Mouse (Mus musculus): ENCODE data around the gene Olfm1. TPM values are rescaled to one million over a fixed set of nuclear protein-coding genes. Genes with fewer than 3 reads are reported as not detected.

Gene Olfm1
- polyA plus RNA-seq, 1 experiment from 2014 or later = 5.1 TPM

GRCm38 (mm10) chr2:28207200-28207750 lies 14.5 kb downstream of the Olfm1 start:
- Histone ChIP-seq H3K36me3 (ENCODE audit: control insufficient read depth, insufficient read depth) (no peaks in the 10 kb centered on the region), H3K9me3 (replicated peaks; ENCODE audit: control insufficient read depth, low read length) (no peaks in the 10 kb centered on the region), H3K9ac (ENCODE audit: low read length) (no peak overlapping the region), H3K4me2 (ENCODE audit: low read depth, low read length) (no peak overlapping the region), H3K27me3 (ENCODE audit: control insufficient read depth, insufficient read depth, low read length) (peaks cover 31% of the 10 kb centered on the region), H3K4me3 (ENCODE audit: low read length) (no peak overlapping the region), H3K27ac (ENCODE audit: low read length) (no peak overlapping the region), H3K4me1 (ENCODE audit: control insufficient read depth, insufficient read depth, low read length) (peaks cover 6% of the 10 kb centered on the region; the same call in 1 of the 2 replicates)
- 82% methylated on average over 3 of the region's 3 CpGs for WGBS
- ATAC-seq (replicated peaks; ENCODE audit: extremely low read depth, insufficient read depth, low FRiP score) = no peak

DNA sequence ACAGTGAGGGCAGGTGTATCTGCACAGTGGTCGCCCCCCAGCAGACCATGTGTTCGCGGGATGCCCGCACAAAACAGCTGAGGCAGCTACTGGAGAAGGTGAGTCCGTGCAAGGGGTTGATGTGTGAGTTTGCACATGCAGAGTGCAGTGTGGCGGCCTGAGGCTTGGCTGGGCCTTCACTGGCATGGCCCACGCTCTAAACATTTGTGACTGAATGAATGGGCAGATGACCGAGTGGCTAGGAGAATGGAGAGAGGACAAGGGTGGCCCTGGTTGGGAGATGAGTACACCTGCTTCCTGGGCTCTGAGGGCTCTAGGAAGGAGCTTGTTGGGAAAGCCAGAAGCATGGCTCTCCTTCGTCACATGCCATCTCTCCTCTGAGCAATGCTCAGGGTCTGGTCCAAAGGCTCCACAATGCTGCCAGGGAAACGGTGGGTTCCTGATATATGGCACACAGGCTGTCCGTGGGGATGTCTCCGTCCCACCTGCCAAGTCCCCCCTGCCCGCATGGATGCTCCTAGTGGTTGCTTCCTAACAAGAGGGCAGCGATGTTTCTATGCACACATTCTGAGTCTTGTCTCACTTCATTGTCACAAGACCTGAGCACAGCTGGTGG lies 15.4 kb downstream of the Olfm1 start:
- Histone ChIP-seq H3K9me3 (replicated peaks; ENCODE audit: control insufficient read depth, low read length) (no peaks in the 10 kb centered on the region), H3K27me3 (ENCODE audit: control insufficient read depth, insufficient read depth, low read length) (peaks cover 26% of the 10 kb centered on the region), H3K9ac (ENCODE audit: low read length) (no peak overlapping the region), H3K4me3 (ENCODE audit: low read length) (no peak overlapping the region), H3K4me2 (ENCODE audit: low read depth, low read length) (no peak overlapping the region), H3K27ac (ENCODE audit: low read length) (no peak overlapping the region), H3K36me3 (ENCODE audit: control insufficient read depth, insufficient read depth) (no peaks in the 10 kb centered on the region), H3K4me1 (ENCODE audit: control insufficient read depth, insufficient read depth, low read length) (peaks cover 6% of the 10 kb centered on the region; the same call in 1 of the 2 replicates)
- ATAC-seq (replicated peaks; ENCODE audit: extremely low read depth, insufficient read depth, low FRiP score) = no peak
- 91% methylated on average over 14 of the region's 14 CpGs for WGBS

DNA sequence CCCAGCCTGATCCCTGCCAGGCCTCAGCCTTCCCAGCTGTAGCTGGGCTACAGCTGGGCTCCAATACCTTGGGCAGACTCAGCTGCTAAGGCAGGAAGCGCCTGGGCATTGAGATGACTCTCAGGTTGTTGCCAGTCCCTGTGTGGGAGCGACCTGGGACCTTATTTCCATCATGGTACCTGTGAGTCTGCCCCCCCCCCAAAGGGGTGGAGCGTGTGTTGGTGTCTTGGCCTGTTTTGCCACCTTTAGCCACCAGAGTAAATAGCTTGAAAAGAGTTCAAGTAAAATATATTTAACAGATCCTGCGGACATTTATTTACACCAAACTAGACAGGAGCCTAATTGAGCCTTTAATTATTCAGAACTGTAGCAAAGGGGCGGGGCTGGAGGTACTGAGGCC lies 16.4 kb downstream of the Olfm1 start:
- H3K27me3 ChIP-seq (ENCODE audit: control insufficient read depth, insufficient read depth, low read length) = peaks cover 23% of the 10 kb centered on the region
- no peaks in the 10 kb centered on the region for H3K36me3 ChIP-seq (ENCODE audit: control insufficient read depth, insufficient read depth)
- H3K27ac ChIP-seq (ENCODE audit: low read length) = no peak overlapping the region
- H3K4me1 ChIP-seq (ENCODE audit: control insufficient read depth, insufficient read depth, low read length) = peaks cover 6% of the 10 kb centered on the region; the same call in 1 of the 2 replicates
- no peak overlapping the region for H3K9ac ChIP-seq (ENCODE audit: low read length)
- H3K4me2 ChIP-seq (ENCODE audit: low read depth, low read length) = no peak overlapping the region
- no peak for ATAC-seq (replicated peaks; ENCODE audit: extremely low read depth, insufficient read depth, low FRiP score)
- H3K9me3 ChIP-seq (replicated peaks; ENCODE audit: control insufficient read depth, low read length) = no peaks in the 10 kb centered on the region
- 85% methylated on average over 5 of the region's 5 CpGs for WGBS
- H3K4me3 ChIP-seq (ENCODE audit: low read length) = no peak overlapping the region

- Histone ChIP-seq H3K9me3 (replicated peaks; ENCODE audit: control insufficient read depth, low read length) (no peaks in the 10 kb centered on the region), H3K4me3 (ENCODE audit: low read length) (no peak overlapping the region), H3K36me3 (ENCODE audit: control insufficient read depth, insufficient read depth) (no peaks in the 10 kb centered on the region), H3K27me3 (ENCODE audit: control insufficient read depth, insufficient read depth, low read length) (peaks cover 23% of the 10 kb centered on the region), H3K27ac (ENCODE audit: low read length) (no peak overlapping the region), H3K4me2 (ENCODE audit: low read depth, low read length) (no peak overlapping the region), H3K9ac (ENCODE audit: low read length) (no peak overlapping the region), H3K4me1 (ENCODE audit: control insufficient read depth, insufficient read depth, low read length) (peaks cover 6% of the 10 kb centered on the region; the same call in 1 of the 2 replicates)
- WGBS = 86% methylated on average over 12 of the region's 12 CpGs
- ATAC-seq (replicated peaks; ENCODE audit: extremely low read depth, insufficient read depth, low FRiP score) = no peak
Observed at GRCm38 (mm10) chr2:28209653-28210052, 16.9 kb downstream of the Olfm1 start.

- no peak overlapping the region for H3K4me2 ChIP-seq (ENCODE audit: low read depth, low read length)
- no peaks in the 10 kb centered on the region for H3K36me3 ChIP-seq (ENCODE audit: control insufficient read depth, insufficient read depth)
- H3K9ac ChIP-seq (ENCODE audit: low read length) = no peak overlapping the region
- no peak overlapping the region for H3K4me3 ChIP-seq (ENCODE audit: low read length)
- H3K4me1 ChIP-seq (ENCODE audit: control insufficient read depth, insufficient read depth, low read length) = peaks cover 3% of the 10 kb centered on the region; the same call in 1 of the 2 replicates
- H3K27ac ChIP-seq (ENCODE audit: low read length) = no peak overlapping the region
- no peaks in the 10 kb centered on the region for H3K9me3 ChIP-seq (replicated peaks; ENCODE audit: control insufficient read depth, low read length)
- 54% methylated on average over 4 of the region's 4 CpGs for WGBS
- ATAC-seq (replicated peaks; ENCODE audit: extremely low read depth, insufficient read depth, low FRiP score) = no peak
- H3K27me3 ChIP-seq (ENCODE audit: control insufficient read depth, insufficient read depth, low read length) = peaks cover 23% of the 10 kb centered on the region
Observed at GRCm38 (mm10) chr2:28210273-28210672, 17.5 kb downstream of the Olfm1 start.

GRCm38 (mm10) chr2:28211531-28212281 lies 18.9 kb downstream of the Olfm1 start:
- 61% methylated on average over 22 of the region's 22 CpGs for WGBS
- Histone ChIP-seq H3K36me3 (ENCODE audit: control insufficient read depth, insufficient read depth) (no peaks in the 10 kb centered on the region), H3K27ac (ENCODE audit: low read length) (no peak overlapping the region), H3K9ac (ENCODE audit: low read length) (no peak overlapping the region), H3K4me2 (ENCODE audit: low read depth, low read length) (no peak overlapping the region), H3K9me3 (replicated peaks; ENCODE audit: control insufficient read depth, low read length) (no peaks in the 10 kb centered on the region), H3K4me3 (ENCODE audit: low read length) (no peak overlapping the region), H3K4me1 (ENCODE audit: control insufficient read depth, insufficient read depth, low read length) (no peaks in the 10 kb centered on the region), H3K27me3 (ENCODE audit: control insufficient read depth, insufficient read depth, low read length) (peaks cover 15% of the 10 kb centered on the region)
- ATAC-seq (replicated peaks; ENCODE audit: extremely low read depth, insufficient read depth, low FRiP score) = 0 out of 2 replicates have a peak, but pooled peaks have one; percentile 37

DNA sequence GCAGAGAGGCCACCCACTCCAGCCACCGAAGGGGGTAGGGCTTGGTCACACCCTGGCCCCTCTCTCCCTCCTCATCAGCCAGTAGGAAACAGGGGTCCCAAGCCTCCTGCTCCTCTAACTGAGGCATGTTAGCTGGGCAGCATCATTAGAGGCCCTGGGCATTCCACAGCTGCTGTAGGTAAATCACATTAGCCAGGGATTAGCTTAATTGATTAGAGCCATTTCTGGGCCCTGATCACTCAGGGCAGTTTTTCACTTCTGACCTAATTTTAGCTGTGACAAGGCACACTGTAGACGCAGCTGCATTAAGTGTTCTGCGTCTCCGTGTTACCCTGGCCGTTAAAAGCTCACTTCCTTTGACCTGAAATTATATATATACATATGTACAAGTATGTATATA lies 20.1 kb downstream of the Olfm1 start:
- H3K9me3 ChIP-seq (replicated peaks; ENCODE audit: control insufficient read depth, low read length) = no peaks in the 10 kb centered on the region
- no peak overlapping the region for H3K4me3 ChIP-seq (ENCODE audit: low read length)
- no peak for ATAC-seq (replicated peaks; ENCODE audit: extremely low read depth, insufficient read depth, low FRiP score)
- H3K27me3 ChIP-seq (ENCODE audit: control insufficient read depth, insufficient read depth, low read length) = peaks cover 5% of the 10 kb centered on the region; the same call in 1 of the 2 replicates
- no peak overlapping the region for H3K27ac ChIP-seq (ENCODE audit: low read length)
- H3K4me1 ChIP-seq (ENCODE audit: control insufficient read depth, insufficient read depth, low read length) = no peaks in the 10 kb centered on the region
- H3K36me3 ChIP-seq (ENCODE audit: control insufficient read depth, insufficient read depth) = no peaks in the 10 kb centered on the region
- H3K9ac ChIP-seq (ENCODE audit: low read length) = no peak overlapping the region
- 58% methylated on average over 5 of the region's 5 CpGs for WGBS
- H3K4me2 ChIP-seq (ENCODE audit: low read depth, low read length) = no peak overlapping the region

DNA sequence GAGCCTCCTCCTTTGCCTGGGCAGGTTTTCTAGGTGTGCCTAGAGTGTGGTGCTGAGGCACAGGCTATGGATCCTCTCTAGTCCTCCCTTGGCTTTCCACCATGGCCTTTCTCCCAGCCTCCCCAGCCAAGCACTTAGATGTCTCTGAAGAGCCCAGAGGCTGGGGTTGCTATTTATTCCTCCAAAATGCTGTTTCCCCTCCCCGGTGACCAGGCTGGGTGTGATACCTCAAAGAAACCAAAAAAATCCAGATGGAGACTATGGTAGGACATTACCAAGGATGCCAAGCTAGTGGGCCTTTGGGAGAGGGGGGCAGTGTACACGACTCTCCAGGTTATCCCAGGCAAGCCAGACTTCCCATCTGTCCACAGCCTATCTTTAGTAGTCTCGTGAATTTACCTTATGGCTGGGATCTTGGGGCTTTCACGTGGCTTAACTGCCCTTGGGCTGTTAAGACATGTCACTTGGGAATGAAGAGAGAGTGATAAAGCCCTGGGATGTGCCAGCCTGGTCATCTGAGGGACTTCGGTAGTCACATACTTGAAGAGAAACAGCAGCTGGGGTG lies 23.5 kb downstream of the Olfm1 start:
- H3K9me3 ChIP-seq (replicated peaks; ENCODE audit: control insufficient read depth, low read length) = no peaks in the 10 kb centered on the region
- WGBS = 68% methylated on average over 5 of the region's 5 CpGs
- no peak overlapping the region for H3K4me2 ChIP-seq (ENCODE audit: low read depth, low read length)
- no peak overlapping the region for H3K27ac ChIP-seq (ENCODE audit: low read length)
- no peak overlapping the region for H3K9ac ChIP-seq (ENCODE audit: low read length)
- no peaks in the 10 kb centered on the region for H3K27me3 ChIP-seq (ENCODE audit: control insufficient read depth, insufficient read depth, low read length)
- no peaks in the 10 kb centered on the region for H3K36me3 ChIP-seq (ENCODE audit: control insufficient read depth, insufficient read depth)
- peaks cover 12% of the 10 kb centered on the region for H3K4me1 ChIP-seq (ENCODE audit: control insufficient read depth, insufficient read depth, low read length)
- ATAC-seq (replicated peaks; ENCODE audit: extremely low read depth, insufficient read depth, low FRiP score) = no peak
- H3K4me3 ChIP-seq (ENCODE audit: low read length) = no peak overlapping the region

DNA sequence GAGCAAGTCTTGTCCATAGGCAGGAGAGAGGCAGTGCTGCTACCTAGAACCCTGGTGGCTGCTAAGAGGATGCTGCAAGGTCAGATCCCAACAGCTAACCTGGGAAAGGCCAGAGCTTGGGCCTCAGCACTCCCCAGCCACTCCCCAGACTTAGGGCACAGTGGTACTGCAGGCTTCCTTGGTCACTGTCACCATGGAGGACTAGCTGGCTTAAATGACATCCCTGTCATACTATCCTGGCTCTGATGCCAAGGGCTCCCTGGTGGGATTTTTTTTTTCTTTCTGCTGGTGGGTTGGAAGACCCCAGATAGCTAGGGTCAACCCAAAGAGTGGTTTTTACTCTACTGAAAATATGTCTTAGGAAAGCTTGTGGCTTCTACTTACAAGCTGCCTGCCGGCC lies 25.0 kb downstream of the Olfm1 start:
- no peaks in the 10 kb centered on the region for H3K36me3 ChIP-seq (ENCODE audit: control insufficient read depth, insufficient read depth)
- H3K4me3 ChIP-seq (ENCODE audit: low read length) = no peak overlapping the region
- H3K4me1 ChIP-seq (ENCODE audit: control insufficient read depth, insufficient read depth, low read length) = peaks cover 12% of the 10 kb centered on the region
- no peak overlapping the region for H3K4me2 ChIP-seq (ENCODE audit: low read depth, low read length)
- ATAC-seq (replicated peaks; ENCODE audit: extremely low read depth, insufficient read depth, low FRiP score) = no peak
- H3K27ac ChIP-seq (ENCODE audit: low read length) = no peak overlapping the region
- no peaks in the 10 kb centered on the region for H3K9me3 ChIP-seq (replicated peaks; ENCODE audit: control insufficient read depth, low read length)
- H3K9ac ChIP-seq (ENCODE audit: low read length) = no peak overlapping the region
- H3K27me3 ChIP-seq (ENCODE audit: control insufficient read depth, insufficient read depth, low read length) = 0 out of 2 replicates have a peak, but pooled peaks cover 2% of the 10 kb centered on the region
- WGBS = 88% methylated on average over 1 of the region's 1 CpGs
